Mouse (Mus musculus) intestine, postnatal 0 days (tissue): ENCODE data around the gene Trpm1. TPM values are rescaled to one million over a fixed set of nuclear protein-coding genes. Genes with fewer than 3 reads are reported as not detected.

ENCODE experiments used
- ATAC-seq: fragments of 200-750 bp; cut with Nextera tagmentation; 2 replicates; pipeline ENCODE4 v1.8.0; 2017; ENCODE audit warnings: mild to moderate bottlenecking, moderate TSS enrichment, moderate library complexity
- H3K27ac ChIP-seq: fragments of 300-500 bp; sonication (generic); 2 replicates; pipeline ENCODE4 v1.5.1; 2014; ENCODE audit warnings: mild to moderate bottlenecking, low read depth, low read length, moderate library complexity
- H3K27me3 ChIP-seq: fragments of 300-500 bp; sonication (generic); replicated peaks from 2 replicates; pipeline ENCODE4 v1.6.1; 2014; ENCODE audit warnings: low read length, mixed read lengths; ENCODE audit not compliant: control insufficient read depth, insufficient read depth
- H3K36me3 ChIP-seq: fragments of 300-500 bp; sonication (generic); 2 replicates; pipeline ENCODE4 v1.6.1; 2014; ENCODE audit warnings: mild to moderate bottlenecking, moderate library complexity; ENCODE audit not compliant: control insufficient read depth, insufficient read depth
- H3K4me1 ChIP-seq: fragments of 300-500 bp; sonication (generic); replicated peaks from 2 replicates; pipeline ENCODE4 v1.6.1; 2014; ENCODE audit warnings: antibody characterized with exemption, low read length, mixed read lengths; ENCODE audit not compliant: control insufficient read depth, insufficient read depth
- H3K4me2 ChIP-seq: fragments of 300-500 bp; sonication (generic); replicated peaks from 2 replicates; pipeline ENCODE4 v1.6.1; 2014; ENCODE audit warnings: low read depth, mild to moderate bottlenecking, moderate library complexity
- H3K4me3 ChIP-seq: fragments of 300-500 bp; sonication (generic); 2 replicates; pipeline ENCODE4 v1.5.1; 2014; ENCODE audit warnings: low read depth, low read length
- H3K9ac ChIP-seq: fragments of 300-500 bp; sonication (generic); 2 replicates; pipeline ENCODE4 v1.6.1; 2014; ENCODE audit warnings: mild to moderate bottlenecking, low read depth, low read length
- H3K9me3 ChIP-seq: fragments of 300-500 bp; sonication (generic); 2 replicates; pipeline ENCODE4 v1.6.1; 2016; ENCODE audit warnings: mixed run types; ENCODE audit not compliant: control insufficient read depth
- CTCF ChIP-seq: sonication (generic); IDR thresholded peaks from 2 replicates; pipeline ENCODE4 v1.5.1; 2016; ENCODE audit warnings: low read depth, mild to moderate bottlenecking, control low read depth, antibody characterized with exemption, moderate library complexity
- WGBS: fragments of 180-500 bp; shearing (Covaris S2); extraction: QIAGEN DNeasy Blood & Tissue Kit; methylation state at CpG from one replicate; pipeline ENCODE4 v1.1.7; 2014; 5-methylcytosine and 5-hydroxymethylcytosine counted together
- polyA plus RNA-seq: library from polyadenylated mRNA; unstranded; fragments of >200 nt; fragmentation: Nextera tagmentation; extraction: Ambion mirVana; gene quantifications from 2 replicates; pipeline ENCODE4 v1.2.1, GENCODE M21; 2015

Gene Trpm1
- polyA plus RNA-seq, 1 experiment from 2014 or later: not detected

DNA sequence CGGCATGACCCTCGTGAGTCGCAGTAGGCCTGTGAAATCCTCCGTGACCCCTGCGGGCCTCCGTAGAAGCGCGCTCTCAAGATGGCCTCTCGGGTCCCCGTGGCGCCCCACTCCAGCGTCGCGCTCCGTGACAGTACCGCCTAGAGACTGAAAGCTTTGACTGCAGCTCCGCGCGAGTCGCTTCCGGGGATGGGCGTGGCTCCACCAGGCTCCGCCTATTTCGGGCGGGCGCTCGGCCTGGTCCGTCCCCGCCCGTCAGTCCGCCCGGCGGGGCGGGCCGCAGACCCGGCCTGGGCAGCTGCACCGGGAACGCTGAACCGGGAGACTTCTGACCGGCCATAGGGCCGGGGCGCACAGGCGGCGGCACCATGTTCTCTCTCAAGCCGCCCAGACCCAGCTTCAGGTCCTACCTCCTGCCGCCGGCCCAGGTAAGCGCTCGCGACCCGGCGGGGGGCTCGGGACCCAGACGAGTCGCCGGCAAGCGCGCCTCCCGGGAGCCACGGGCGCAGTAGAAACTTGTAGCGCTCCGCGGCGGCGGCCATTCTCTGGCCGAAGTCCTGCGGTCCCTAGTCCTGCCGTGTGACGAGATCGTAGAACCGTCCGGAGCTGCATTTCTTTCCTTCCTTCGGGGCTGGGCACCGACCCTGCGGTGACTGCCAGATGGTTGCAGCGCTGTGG lies 133.9 kb downstream of the Trpm1 start, which contains the start of gene Mtmr10:
TSS of gene Mtmr10 (plus strand) at position 240 of the 678 bp plus-strand sequence.
- under 1% methylated on average over 69 of the region's 77 CpGs for WGBS
- peak; percentile 71 for TF ChIP-seq CTCF

DNA sequence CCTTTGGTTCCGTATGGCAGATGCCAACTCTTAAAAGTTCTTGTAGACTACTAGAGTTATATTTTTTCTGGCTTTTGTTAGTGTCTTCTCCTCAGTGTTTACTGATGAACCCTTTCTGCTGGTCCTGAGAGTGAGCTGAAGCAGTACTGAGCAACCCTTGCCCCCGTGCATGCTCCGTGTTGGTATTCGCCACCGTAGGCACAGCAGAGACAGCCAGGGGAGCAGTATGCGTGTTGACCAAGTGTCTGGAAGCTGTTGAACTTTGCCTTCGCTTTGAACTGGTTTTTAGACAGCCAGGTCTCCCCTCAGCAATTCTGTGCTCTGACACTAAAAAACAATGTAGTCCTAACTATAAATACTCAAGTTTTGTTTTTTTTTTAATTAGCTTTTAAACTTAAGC lies 135.8 kb downstream of the Trpm1 start:
- H3K4me1 ChIP-seq: peaks cover 4% of the 10 kb centered on the region
- no peak for TF ChIP-seq CTCF
- H3K27me3 ChIP-seq: no peaks in the 10 kb centered on the region
- H3K4me2 ChIP-seq: no peak overlapping the region
- no peak overlapping the region for H3K9ac ChIP-seq
- ATAC-seq: no peak
- no peaks in the 10 kb centered on the region; the same call in 1 of the 2 replicates for H3K36me3 ChIP-seq
- H3K9me3 ChIP-seq: no peaks in the 10 kb centered on the region
- H3K27ac ChIP-seq: no peak overlapping the region
- no peak overlapping the region for H3K4me3 ChIP-seq
- 71% methylated on average over 7 of the region's 7 CpGs for WGBS

More for the DNA sequence above, 133.9 kb downstream of the Trpm1 start, which contains the start of gene Mtmr10:
- Histone ChIP-seq H3K27ac (peak within 1 kb of the TSS; percentile 94), H3K9ac (peak within 1 kb of the TSS; percentile 94), H3K4me3 (peak within 1 kb of the TSS; percentile 96), H3K4me2 (peak within 1 kb of the TSS; percentile 82), H3K36me3 (no peaks in the 10 kb centered on the region), H3K4me1 (peaks cover 4% of the 10 kb centered on the region), H3K27me3 (no peaks in the 10 kb centered on the region), H3K9me3 (no peaks in the 10 kb centered on the region)
- peak; percentile 100 for ATAC-seq

- H3K4me2 ChIP-seq: no peak overlapping the region
- H3K4me3 ChIP-seq: no peak overlapping the region
- WGBS: 84% methylated on average over 6 of the region's 6 CpGs
- H3K27ac ChIP-seq: no peak overlapping the region
- H3K9ac ChIP-seq: no peak overlapping the region
- no peaks in the 10 kb centered on the region for H3K9me3 ChIP-seq
- no peaks in the 10 kb centered on the region; the same call in 1 of the 2 replicates for H3K36me3 ChIP-seq
- TF ChIP-seq CTCF: no peak
- no peak for ATAC-seq
- no peaks in the 10 kb centered on the region for H3K27me3 ChIP-seq
- H3K4me1 ChIP-seq: peaks cover 4% of the 10 kb centered on the region
Observed at GRCm38 (mm10) chr7:64290431-64290830, 136.8 kb downstream of the Trpm1 start.

DNA sequence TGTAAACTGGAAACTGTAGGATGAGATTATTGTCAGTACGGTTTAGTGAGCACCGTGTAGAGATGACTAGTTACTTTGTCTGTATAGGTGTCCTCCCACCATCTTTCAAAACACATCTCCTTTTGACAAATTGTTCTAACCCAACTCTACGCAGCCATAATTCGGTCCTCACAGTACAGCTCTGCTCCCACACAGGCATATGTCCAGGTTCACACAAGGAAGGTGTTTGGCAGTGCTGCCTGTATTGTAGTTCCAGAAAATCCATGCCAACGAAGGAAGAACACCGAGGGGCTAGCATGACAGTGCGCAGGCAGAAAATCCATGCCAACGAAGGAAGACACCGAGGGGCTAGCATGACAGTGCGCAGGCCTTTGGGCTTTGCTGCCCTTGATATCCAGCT lies 138.1 kb downstream of the Trpm1 start:
- H3K4me3 ChIP-seq: no peak overlapping the region
- H3K9me3 ChIP-seq: no peaks in the 10 kb centered on the region
- H3K27ac ChIP-seq: no peak overlapping the region
- no peak overlapping the region for H3K9ac ChIP-seq
- H3K27me3 ChIP-seq: no peaks in the 10 kb centered on the region
- no peak for TF ChIP-seq CTCF
- no peak overlapping the region for H3K4me2 ChIP-seq
- WGBS: 93% methylated on average over 10 of the region's 10 CpGs
- ATAC-seq: no peak
- H3K4me1 ChIP-seq: peaks cover 4% of the 10 kb centered on the region
- no peaks in the 10 kb centered on the region; the same call in 1 of the 2 replicates for H3K36me3 ChIP-seq

GRCm38 (mm10) chr7:64296286-64297010 lies 142.8 kb downstream of the Trpm1 start:
- TF ChIP-seq CTCF: no peak
- no peaks in the 10 kb centered on the region for H3K4me1 ChIP-seq
- ATAC-seq: no peak
- H3K27ac ChIP-seq: no peak overlapping the region
- no peaks in the 10 kb centered on the region for H3K9me3 ChIP-seq
- no peak overlapping the region for H3K9ac ChIP-seq
- no peak overlapping the region for H3K4me3 ChIP-seq
- H3K4me2 ChIP-seq: no peak overlapping the region
- peaks cover 11% of the 10 kb centered on the region for H3K36me3 ChIP-seq
- WGBS: 55% methylated on average over 5 of the region's 5 CpGs
- no peaks in the 10 kb centered on the region for H3K27me3 ChIP-seq

DNA sequence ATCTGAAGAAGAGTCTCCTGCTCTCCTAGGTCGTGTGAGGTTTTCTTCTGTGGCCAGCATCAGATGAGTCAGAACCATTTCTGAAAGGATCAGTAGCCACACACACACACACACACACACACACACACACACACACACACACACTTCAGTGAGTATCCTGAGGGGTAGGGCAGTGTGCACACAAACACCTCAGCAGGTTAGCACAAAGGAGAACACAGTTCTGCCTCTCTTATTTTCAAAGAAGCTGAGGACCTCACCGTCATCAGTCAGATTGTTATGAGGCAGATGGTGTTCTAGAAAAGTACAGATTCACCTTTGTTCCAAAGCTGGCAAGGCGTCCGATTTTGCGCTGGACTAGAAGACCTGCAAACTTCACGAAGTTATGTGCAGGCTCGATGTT lies 156.6 kb downstream of the Trpm1 start:
- Histone ChIP-seq H3K9ac (no peak overlapping the region), H3K9me3 (no peaks in the 10 kb centered on the region), H3K4me2 (no peak overlapping the region), H3K27me3 (no peaks in the 10 kb centered on the region), H3K4me3 (no peak overlapping the region), H3K36me3 (peaks cover 18% of the 10 kb centered on the region), H3K27ac (no peak overlapping the region), H3K4me1 (no peaks in the 10 kb centered on the region)
- no peak for TF ChIP-seq CTCF
- 84% methylated on average over 7 of the region's 7 CpGs for whole genome bisulfite sequencing
- ATAC-seq: no peak
